Mouse (Mus musculus) neutrophil, adult 5-6 weeks (primary cell): Measurements from ENCODE around the gene Stam2. TPM values are rescaled to one million over a fixed set of nuclear protein-coding genes. Genes with fewer than 3 reads are reported as not detected.

Source experiments
- ATAC-seq: fragments of 151-379, 151-347 bp; 2 replicates; pipeline ENCODE4 v1.8.0; 2017; ENCODE audit warnings: mild to moderate bottlenecking, moderate TSS enrichment; ENCODE audit not compliant: insufficient number of reproducible peaks, poor library complexity, low FRiP score, severe bottlenecking; ENCODE audit errors: extremely low read depth
- total RNA-seq: library from RNA; stranded (forward); fragments of 200-1000 nt; gene quantifications from 2 replicates; pipeline ENCODE4 v1.2.3, GENCODE M21; 2017

The Stam2 gene
- total RNA-seq = 30.2 and 34.7 TPM in 2 replicates

GRCm38 (mm10) chr2:52742256-52743158, at the start of gene Stam2:
Gene Stam2 (minus strand): TSS chr2:52742281.
- ATAC-seq = peak; percentile 93

GRCm38 (mm10) chr2:52785106-52785721, 43.1 kb upstream of the Stam2 start:
- ATAC-seq = no peak

GRCm38 (mm10) chr2:52779987-52780386, 37.9 kb upstream of the Stam2 start:
- no peak for ATAC-seq

DNA sequence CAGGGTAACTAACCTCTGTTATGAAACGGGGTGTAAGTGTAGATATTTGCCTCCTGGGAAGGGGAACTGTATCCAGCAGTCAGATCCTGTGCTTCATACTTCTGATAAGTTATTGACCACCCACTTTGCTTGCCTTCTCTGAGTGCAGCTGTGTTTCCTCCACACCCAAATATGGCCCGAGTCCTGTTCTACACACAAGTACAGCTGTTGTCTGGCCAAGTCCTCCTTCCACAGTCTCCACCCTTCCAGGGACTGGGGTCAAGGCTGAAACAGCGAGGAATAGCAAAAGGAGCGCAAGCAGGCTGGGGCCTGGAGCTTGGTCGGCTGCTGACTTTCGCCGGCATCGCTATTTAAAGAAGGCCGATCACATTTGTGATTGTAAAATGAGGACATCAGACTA, 37.3 kb upstream of the Stam2 start:
- ATAC-seq = no peak

DNA sequence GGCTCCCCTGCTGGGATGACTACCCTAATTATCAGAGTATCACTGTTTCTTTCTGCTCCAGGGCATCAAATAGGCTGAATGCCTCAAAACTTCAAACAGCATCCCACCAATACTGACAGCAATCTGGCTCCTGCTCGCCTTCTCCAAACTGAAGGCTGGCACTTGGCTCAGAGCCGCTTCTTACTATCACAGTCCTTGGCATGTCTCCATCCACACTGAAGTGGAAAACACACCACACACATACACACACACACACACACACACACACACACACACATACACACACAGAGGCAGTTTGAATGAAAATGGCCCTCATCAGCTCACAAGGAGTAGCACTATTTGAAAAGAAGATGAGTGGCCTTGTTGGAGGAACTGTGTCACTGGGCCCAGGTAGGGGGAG, 35.8 kb upstream of the Stam2 start:
- ATAC-seq = no peak

- no peak for ATAC-seq
Measured at GRCm38 (mm10) chr2:52774373-52774772, 32.3 kb upstream of the Stam2 start.

GRCm38 (mm10) chr2:52772774-52773393, 30.8 kb upstream of the Stam2 start:
- no peak for ATAC-seq

- no peak for ATAC-seq
Measured at GRCm38 (mm10) chr2:52765130-52765529, 23.0 kb upstream of the Stam2 start.

- no peak for ATAC-seq
Measured at GRCm38 (mm10) chr2:52763891-52764290, 21.8 kb upstream of the Stam2 start.

GRCm38 (mm10) chr2:52763040-52763736, 21.1 kb upstream of the Stam2 start:
- peak; percentile 76 for ATAC-seq

DNA sequence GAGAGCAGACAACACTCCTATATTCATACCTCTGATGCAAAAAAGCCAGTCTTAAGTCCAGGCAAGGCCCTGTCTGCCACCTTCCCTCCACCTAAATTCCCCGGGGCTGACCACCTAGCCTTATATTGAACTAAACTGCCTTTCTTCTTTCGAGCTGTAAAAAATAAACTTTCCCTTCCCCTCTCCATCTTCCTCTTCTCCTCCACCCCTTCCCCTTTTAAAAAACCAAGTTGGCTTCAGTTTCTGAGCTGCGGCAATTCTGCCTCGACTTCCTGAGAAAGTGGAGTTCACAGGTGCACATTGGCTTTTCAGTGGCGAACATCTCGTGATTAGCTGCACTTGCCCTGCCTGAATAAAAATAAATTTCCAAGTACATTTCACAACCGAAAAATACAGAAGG, 20.4 kb upstream of the Stam2 start:
- no peak for ATAC-seq

- no peak for ATAC-seq
Measured at GRCm38 (mm10) chr2:52758627-52759026, 16.5 kb upstream of the Stam2 start.

DNA sequence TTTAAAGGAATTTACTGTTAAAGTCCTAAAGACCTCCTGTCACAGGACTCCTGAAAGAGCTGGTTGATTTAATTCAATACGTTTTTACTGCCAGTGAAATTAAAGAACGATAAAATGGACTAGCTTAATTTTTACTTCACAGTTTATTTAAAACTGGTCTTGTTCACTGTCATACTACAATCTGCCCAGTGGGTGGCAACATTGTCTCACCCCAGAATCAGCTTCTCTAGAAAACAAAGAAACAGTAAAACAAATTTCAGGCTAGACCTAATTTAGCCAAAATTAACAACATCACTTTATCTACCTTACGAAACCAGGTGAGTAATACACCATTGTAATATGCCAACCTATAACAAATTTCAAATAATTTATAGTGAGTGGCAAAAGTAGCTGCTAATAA, 14.6 kb upstream of the Stam2 start:
- no peak for ATAC-seq

DNA sequence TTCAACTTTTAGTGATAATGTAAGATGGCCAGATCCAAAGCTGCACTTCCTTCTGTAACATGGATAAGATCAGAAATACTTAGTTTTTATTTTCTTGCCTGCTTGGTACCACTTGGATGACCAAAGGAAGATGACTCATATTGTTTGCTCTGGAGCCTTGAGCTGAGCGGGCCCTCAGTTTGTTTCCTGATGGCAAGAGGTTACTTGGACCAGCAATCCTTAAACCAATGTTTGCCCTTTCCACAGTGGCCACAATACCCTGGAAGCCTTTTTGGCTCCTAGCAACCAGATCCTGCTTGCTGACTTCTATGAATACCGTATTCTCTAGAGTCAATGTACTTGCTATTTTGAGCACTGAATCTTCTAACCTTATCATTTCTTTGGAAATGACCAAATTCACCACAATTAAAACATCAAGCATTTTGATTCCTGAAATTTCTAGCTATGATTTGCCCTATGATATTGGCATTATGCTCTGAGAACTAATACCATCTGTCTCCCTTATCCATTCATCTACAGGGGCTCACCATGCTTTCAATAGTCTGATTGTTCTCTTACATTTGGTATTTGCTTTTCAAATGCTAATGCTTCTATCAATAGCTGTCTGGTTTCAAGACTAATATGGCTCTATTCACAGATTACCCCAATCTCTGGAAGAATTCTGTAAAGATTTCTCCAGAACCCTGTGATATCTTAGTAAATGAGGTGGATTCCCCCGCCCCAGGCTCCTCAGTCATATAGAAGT, 11.7 kb upstream of the Stam2 start:
- no peak for ATAC-seq

GRCm38 (mm10) chr2:52744099-52744498, 2.0 kb upstream of the Stam2 start:
- no peak for ATAC-seq

DNA sequence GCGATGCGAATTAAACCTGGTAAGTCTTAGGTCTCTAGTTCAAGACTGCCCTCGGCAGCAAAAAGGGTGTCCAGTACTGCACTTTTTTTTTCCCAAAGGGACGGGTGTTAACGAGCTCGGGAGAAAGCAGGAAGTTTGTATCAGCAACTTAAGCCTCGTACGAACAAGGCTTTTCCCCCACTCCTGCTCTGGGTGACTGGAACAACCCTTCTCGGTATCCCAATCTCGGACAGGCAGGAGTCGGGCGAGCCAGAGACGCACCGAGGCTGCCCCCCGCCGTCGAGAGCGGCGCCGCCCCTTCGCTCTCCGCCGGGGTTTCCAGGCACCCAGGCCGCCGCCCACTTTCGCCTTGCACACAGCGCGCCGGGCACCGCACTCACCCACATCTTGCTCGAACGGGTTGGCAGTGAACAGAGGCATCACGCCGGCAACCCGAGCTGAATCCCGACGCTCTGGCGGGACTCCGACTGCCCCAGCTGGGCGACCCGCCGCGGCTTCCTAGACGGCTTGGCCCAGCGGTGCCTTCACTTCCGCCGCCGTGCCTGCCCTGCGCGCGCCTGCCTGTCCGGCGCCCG, 313 bp downstream of the Stam2 start:
- peak; percentile 58 for ATAC-seq

GRCm38 (mm10) chr2:52740596-52740995, 1.5 kb downstream of the Stam2 start:
- no peak for ATAC-seq

- no peak for ATAC-seq
Measured at GRCm38 (mm10) chr2:52734504-52734903, 7.6 kb downstream of the Stam2 start.
